Mouse (Mus musculus) liver, embryonic 13.5 days (tissue): ENCODE data around the gene Zbtb48. TPM values are rescaled to one million over a fixed set of nuclear protein-coding genes. Genes with fewer than 3 reads are reported as not detected.

ENCODE experiments used
- ATAC-seq: fragments of 200-750 bp; cut with Nextera tagmentation; 2 replicates; pipeline ENCODE4 v1.8.0; 2017; ENCODE audit warnings: low read depth, mild to moderate bottlenecking, moderate number of reproducible peaks, moderate library complexity
- DNase-seq: peaks from one replicate; pipeline ENCODE4 v3.0.0; 2022
- H3K27ac ChIP-seq: fragments of 300-500 bp; sonication (generic); 2 replicates; pipeline ENCODE4 v1.5.1; 2015; ENCODE audit warnings: moderate library complexity, mild to moderate bottlenecking, inconsistent platforms
- H3K27me3 ChIP-seq: fragments of 300-500 bp; sonication (generic); 2 replicates; pipeline ENCODE4 v1.6.1; 2015; ENCODE audit warnings: mild to moderate bottlenecking, inconsistent platforms
- H3K36me3 ChIP-seq: fragments of 300-500 bp; sonication (generic); 2 replicates; pipeline ENCODE4 v1.6.1; 2015; ENCODE audit warnings: mild to moderate bottlenecking, inconsistent platforms
- H3K4me1 ChIP-seq: fragments of 300-500 bp; sonication (generic); replicated peaks from 2 replicates; pipeline ENCODE4 v1.6.1; 2015; ENCODE audit warnings: inconsistent platforms
- H3K4me2 ChIP-seq: fragments of 300-500 bp; sonication (generic); 2 replicates; pipeline ENCODE4 v1.6.1; 2015; ENCODE audit warnings: inconsistent platforms, mild to moderate bottlenecking, moderate library complexity
- H3K4me3 ChIP-seq: fragments of 300-500 bp; sonication (generic); replicated peaks from 2 replicates; pipeline ENCODE4 v1.5.1; 2015; ENCODE audit warnings: mild to moderate bottlenecking, inconsistent platforms
- H3K9ac ChIP-seq: fragments of 300-500 bp; sonication (generic); 2 replicates; pipeline ENCODE4 v1.6.1; 2015; ENCODE audit warnings: mild to moderate bottlenecking, inconsistent platforms
- H3K9me3 ChIP-seq: fragments of 300-500 bp; sonication (generic); replicated peaks from 2 replicates; pipeline ENCODE4 v1.6.1; 2016; ENCODE audit warnings: inconsistent platforms
- WGBS: fragments of 180-500 bp; shearing (Covaris S2); methylation state at CpG from one replicate; pipeline ENCODE4 v1.1.7; 2015; ENCODE audit not compliant: insufficient replicate concordance; 5-methylcytosine and 5-hydroxymethylcytosine counted together
- polyA plus RNA-seq: library from polyadenylated mRNA; unstranded; fragments of >200 nt; fragmentation: Nextera tagmentation; extraction: Ambion mirVana; gene quantifications from 2 replicates; pipeline ENCODE4 v1.2.1, GENCODE M21; 2015

Gene Zbtb48
- polyA plus RNA-seq, 1 experiment from 2014 or later, result 7.2 TPM

DNA sequence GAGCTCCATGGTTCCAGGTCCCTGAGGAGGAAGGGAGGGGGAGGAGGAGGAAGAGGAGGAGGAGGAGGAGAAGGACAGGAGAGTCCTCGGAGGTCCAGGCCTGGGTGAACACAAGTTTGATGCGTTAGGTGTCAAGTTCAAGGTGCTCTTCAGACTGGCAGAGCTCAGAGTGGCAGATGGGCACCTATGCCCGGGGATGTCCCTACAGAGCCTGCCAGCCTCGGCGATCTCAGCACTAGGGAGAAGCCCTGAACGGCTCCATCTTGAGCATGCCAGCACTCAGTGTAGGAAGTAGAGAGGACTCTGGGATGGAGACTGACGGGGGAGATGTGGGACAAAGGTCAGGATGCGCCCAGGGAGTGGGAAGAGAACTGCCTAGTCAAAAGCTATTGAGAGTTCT is 40.8 kb downstream of the Zbtb48 start:
- Histone ChIP-seq H3K36me3 (peaks cover 33% of the 10 kb centered on the region), H3K4me3 (no peak overlapping the region), H3K9ac (no peak overlapping the region), H3K4me1 (peaks cover 52% of the 10 kb centered on the region), H3K27ac (no peak overlapping the region), H3K27me3 (0 out of 2 replicates have a peak, but pooled peaks cover 8% of the 10 kb centered on the region), H3K4me2 (no peak overlapping the region), H3K9me3 (no peaks in the 10 kb centered on the region)
- DNase-seq (no peak), ATAC-seq (no peak)
- WGBS, result 67% methylated on average over 8 of the region's 8 CpGs

GRCm38 (mm10) chr4:151985886-151986285 is 41.6 kb downstream of the Zbtb48 start:
- Histone ChIP-seq H3K27me3 (0 out of 2 replicates have a peak, but pooled peaks cover under 1% of the 10 kb centered on the region), H3K9ac (no peak overlapping the region), H3K4me3 (no peak overlapping the region), H3K9me3 (no peaks in the 10 kb centered on the region), H3K27ac (no peak overlapping the region), H3K4me2 (no peak overlapping the region), H3K4me1 (peaks cover 57% of the 10 kb centered on the region), H3K36me3 (peaks cover 31% of the 10 kb centered on the region)
- no peak for DNase-seq
- WGBS, result 47% methylated on average over 10 of the region's 10 CpGs
- ATAC-seq, result no peak

- Histone ChIP-seq H3K4me3 (no peak overlapping the region), H3K4me1 (peaks cover 50% of the 10 kb centered on the region), H3K4me2 (no peak overlapping the region), H3K27me3 (no peaks in the 10 kb centered on the region), H3K27ac (no peak overlapping the region), H3K36me3 (peaks cover 46% of the 10 kb centered on the region), H3K9ac (no peak overlapping the region; the same call in 1 of the 2 replicates), H3K9me3 (no peaks in the 10 kb centered on the region)
- 28% methylated on average over 9 of the region's 9 CpGs for WGBS
- DNase-seq (no peak), ATAC-seq (no peak)
Observed at GRCm38 (mm10) chr4:151983560-151983959, 43.9 kb downstream of the Zbtb48 start.

DNA sequence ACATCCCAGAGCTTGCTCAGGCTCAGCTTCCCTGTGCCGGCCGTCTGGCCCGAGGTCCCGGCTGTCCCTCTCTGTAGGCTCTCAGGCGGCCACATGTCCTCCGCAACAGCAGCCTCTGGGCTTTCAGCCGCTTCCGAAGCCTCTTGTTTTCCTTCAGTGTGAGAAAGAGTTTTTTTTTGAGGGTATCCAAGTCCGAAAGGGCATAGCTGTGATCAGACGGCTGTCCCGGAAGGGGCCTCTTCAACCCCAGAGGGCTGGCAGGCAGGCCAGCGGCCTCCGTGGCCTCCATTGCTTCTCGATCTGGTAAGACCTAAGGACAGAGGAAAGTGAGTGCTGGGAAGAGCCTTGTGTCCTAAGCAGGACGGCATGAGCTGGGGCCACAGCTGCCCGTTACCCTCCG is 44.4 kb downstream of the Zbtb48 start:
- Histone ChIP-seq H3K4me2 (no peak overlapping the region), H3K9me3 (no peaks in the 10 kb centered on the region), H3K27me3 (no peaks in the 10 kb centered on the region), H3K36me3 (peaks cover 50% of the 10 kb centered on the region), H3K27ac (0 out of 2 replicates have a peak overlapping the region, but pooled peaks have one; percentile 5), H3K9ac (no peak overlapping the region), H3K4me1 (peaks cover 46% of the 10 kb centered on the region), H3K4me3 (no peak overlapping the region)
- ATAC-seq (no peak), DNase-seq (no peak)
- 54% methylated on average over 17 of the region's 17 CpGs for WGBS

DNA sequence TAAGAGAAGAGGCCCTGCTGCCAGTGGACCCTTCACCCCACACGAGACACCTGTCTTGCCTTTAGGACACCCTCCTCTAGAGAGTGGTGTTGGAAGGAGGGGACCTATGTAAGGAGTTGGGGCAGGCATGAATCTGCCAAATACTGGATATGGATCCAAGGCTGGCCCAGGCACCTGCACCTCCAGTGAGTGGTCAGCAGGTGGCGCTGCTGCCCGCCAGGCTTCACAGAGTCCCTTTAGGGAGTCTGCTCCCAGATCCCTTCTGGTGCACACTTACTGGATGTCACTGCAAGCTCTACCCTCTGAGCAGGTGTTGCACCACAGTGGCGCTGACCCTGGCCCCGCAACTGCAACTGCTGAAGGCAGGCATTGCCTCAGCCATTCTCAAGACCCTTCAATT is 46.1 kb downstream of the Zbtb48 start:
- Histone ChIP-seq H3K27me3 (no peaks in the 10 kb centered on the region), H3K4me1 (peaks cover 36% of the 10 kb centered on the region), H3K4me2 (no peak overlapping the region), H3K4me3 (no peak overlapping the region), H3K36me3 (peaks cover 66% of the 10 kb centered on the region), H3K27ac (no peak overlapping the region; the same call in 1 of the 2 replicates), H3K9ac (no peak overlapping the region), H3K9me3 (no peaks in the 10 kb centered on the region)
- peak; percentile 69 for DNase-seq
- peak; percentile 54 for ATAC-seq
- WGBS, result 19% methylated on average over 5 of the region's 5 CpGs

- no peak overlapping the region for H3K4me3 ChIP-seq
- ATAC-seq (no peak), DNase-seq (no peak)
- H3K27ac ChIP-seq, result no peak overlapping the region
- H3K9ac ChIP-seq, result no peak overlapping the region
- no peaks in the 10 kb centered on the region for H3K27me3 ChIP-seq
- no peak overlapping the region for H3K4me2 ChIP-seq
- peaks cover 30% of the 10 kb centered on the region for H3K4me1 ChIP-seq
- H3K9me3 ChIP-seq, result no peaks in the 10 kb centered on the region
- WGBS, result 86% methylated on average over 8 of the region's 8 CpGs
- H3K36me3 ChIP-seq, result peaks cover 72% of the 10 kb centered on the region
Observed at GRCm38 (mm10) chr4:151980699-151981098, 46.8 kb downstream of the Zbtb48 start.

- whole genome bisulfite sequencing, result 38% methylated on average over 10 of the region's 10 CpGs
- H3K36me3 ChIP-seq, result peaks cover 95% of the 10 kb centered on the region
- H3K27ac ChIP-seq, result no peak overlapping the region
- H3K4me1 ChIP-seq, result peaks cover 17% of the 10 kb centered on the region
- H3K4me2 ChIP-seq, result no peak overlapping the region
- H3K9me3 ChIP-seq, result no peaks in the 10 kb centered on the region
- peak; percentile 65 for DNase-seq
- ATAC-seq, result no peak
- H3K9ac ChIP-seq, result no peak overlapping the region
- no peak overlapping the region for H3K4me3 ChIP-seq
- H3K27me3 ChIP-seq, result no peaks in the 10 kb centered on the region
Observed at GRCm38 (mm10) chr4:151977748-151978147, 49.7 kb downstream of the Zbtb48 start.

DNA sequence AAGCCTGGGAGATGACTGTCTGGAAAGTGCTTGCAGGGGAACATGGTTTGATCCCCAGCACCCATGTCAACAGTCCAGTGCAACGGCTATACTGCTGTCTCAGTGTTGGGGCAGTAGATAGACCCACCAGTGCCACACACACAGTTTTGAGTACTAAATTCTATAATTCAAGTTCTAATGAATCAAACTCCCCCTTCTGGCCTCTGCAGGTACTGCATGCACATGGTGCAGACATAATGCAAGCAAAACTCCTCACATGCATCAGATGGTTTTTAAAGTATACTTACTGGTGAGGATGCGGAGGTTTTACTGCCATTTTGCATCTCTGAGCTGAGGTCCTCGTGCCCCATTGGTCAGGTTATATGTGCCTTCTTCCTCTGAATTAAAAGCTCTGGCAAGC is 52.0 kb downstream of the Zbtb48 start:
- Histone ChIP-seq H3K4me2 (no peak overlapping the region), H3K9ac (no peak overlapping the region), H3K4me3 (no peak overlapping the region), H3K36me3 (peaks cover 97% of the 10 kb centered on the region), H3K4me1 (peaks cover 26% of the 10 kb centered on the region), H3K27me3 (no peaks in the 10 kb centered on the region), H3K9me3 (no peaks in the 10 kb centered on the region), H3K27ac (no peak overlapping the region)
- 75% methylated on average over 3 of the region's 3 CpGs for WGBS
- peak; percentile 1; the same call in 1 of the 2 replicates for ATAC-seq
- DNase-seq, result no peak

DNA sequence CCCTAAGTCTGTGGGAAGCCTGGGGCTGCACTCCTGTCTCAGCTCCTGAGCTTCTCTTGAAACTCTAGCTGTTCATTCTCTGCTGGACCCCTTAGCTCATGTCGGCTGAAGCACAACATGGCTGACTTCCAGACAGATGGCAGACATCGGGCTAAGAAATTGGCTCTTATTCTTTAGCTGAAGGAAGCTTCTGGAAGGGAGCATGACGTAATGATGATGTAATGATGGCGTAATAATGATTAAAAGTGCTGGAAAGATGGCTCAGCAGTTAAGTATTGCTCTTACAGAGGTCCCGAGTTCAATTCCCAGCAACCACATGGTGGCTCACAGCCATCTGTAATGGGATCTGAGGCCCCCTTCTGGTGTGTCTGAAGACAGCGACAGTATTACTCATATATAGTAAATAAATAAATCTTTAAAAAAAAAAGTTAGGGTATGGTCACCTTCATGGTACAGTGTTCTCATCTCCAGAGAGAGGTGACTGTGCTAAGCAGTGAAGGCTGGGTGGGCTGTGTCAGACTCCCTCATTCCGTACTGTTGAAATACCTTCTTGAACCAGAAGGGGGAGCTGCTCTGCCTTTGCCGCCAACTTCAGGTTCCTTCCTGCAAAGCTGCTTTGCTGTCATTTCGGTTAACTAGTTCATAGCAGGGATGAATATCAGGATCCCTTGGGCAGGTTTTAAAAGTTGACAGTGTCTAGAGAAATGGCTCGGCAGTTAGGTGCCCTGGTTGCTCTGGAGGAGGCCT is 55.1 kb downstream of the Zbtb48 start:
- H3K27ac ChIP-seq, result peak overlapping the region; percentile 74
- WGBS, result 73% methylated on average over 10 of the region's 10 CpGs

More for the DNA sequence above, 55.1 kb downstream of the Zbtb48 start:
- H3K9me3 ChIP-seq, result no peaks in the 10 kb centered on the region
- H3K4me1 ChIP-seq, result peaks cover 24% of the 10 kb centered on the region
- peaks cover 96% of the 10 kb centered on the region for H3K36me3 ChIP-seq
- no peak for ATAC-seq
- H3K4me3 ChIP-seq, result no peak overlapping the region
- H3K4me2 ChIP-seq, result no peak overlapping the region
- DNase-seq, result no peak
- no peaks in the 10 kb centered on the region for H3K27me3 ChIP-seq
- H3K9ac ChIP-seq, result 0 out of 2 replicates have a peak overlapping the region, but pooled peaks have one; percentile 44

Other genes starting within 250 kb of the Zbtb48 start
- 43.6 and 47.8 TPM in 2 replicates for gene Camta1, start 165.8 kb downstream of the Zbtb48 start, polyA plus RNA-seq
- 58.3 and 66.6 TPM in 2 replicates for gene Dnajc11, start 94.0 kb downstream of the Zbtb48 start, polyA plus RNA-seq
- 7.8 and 8.1 TPM in 2 replicates for gene Thap3, start 38.7 kb downstream of the Zbtb48 start, polyA plus RNA-seq
- 5.4 and 6.2 TPM in 2 replicates for gene Phf13, start 31.4 kb downstream of the Zbtb48 start, polyA plus RNA-seq
- 6.0 and 6.5 TPM in 2 replicates for gene Klhl21, start 18.9 kb downstream of the Zbtb48 start, polyA plus RNA-seq
- gene Tas1r1, start 10.9 kb upstream of the Zbtb48 start, polyA plus RNA-seq, result 0.07 TPM in 1 of 2 replicates, not detected in the other
- 21.9 and 24.1 TPM in 2 replicates for gene Nol9, start 11.7 kb upstream of the Zbtb48 start, polyA plus RNA-seq
- 4.9 and 5.1 TPM in 2 replicates for gene Plekhg5, start 44.8 kb upstream of the Zbtb48 start, polyA plus RNA-seq
- gene Tnfrsf25, start 88.3 kb upstream of the Zbtb48 start, polyA plus RNA-seq, result 0.37 and 0.48 TPM in 2 replicates
- gene Espn, start 124.7 kb upstream of the Zbtb48 start, polyA plus RNA-seq, result 1.8 and 2.1 TPM in 2 replicates
- gene Hes2, start 131.2 kb upstream of the Zbtb48 start, polyA plus RNA-seq, result 0.06 TPM in 1 of 2 replicates, not detected in the other
- 24.8 and 25.2 TPM in 2 replicates for gene Acot7, start 150.5 kb upstream of the Zbtb48 start, polyA plus RNA-seq
- 0.81 and 0.82 TPM in 2 replicates for gene Gpr153, start 246.6 kb upstream of the Zbtb48 start, polyA plus RNA-seq